8 mouse cellular contexts compared by ENCODE assay signal in genomic region chr2:118546104-118546797, GRCm38 (mm10). TPM values are rescaled to one million over a fixed set of nuclear protein-coding genes. Genes with fewer than 3 reads are reported as not detected.
A peak's percentile ranks its signal among the peaks of the same experiment; 100 is the strongest.
DNase-seq lines count a peak whose midpoint lies in the region; ATAC-seq and TF ChIP-seq lines count a peak whose summit lies in the region.

No protein-coding gene starts in this region.

- H3K9me3 ChIP-seq in heart, postnatal 0 days (replicated peaks; ENCODE audit: control insufficient read depth, low read length), result no peaks in the 10 kb centered on the region

- peak overlapping the region; percentile 23 for H3K9ac ChIP-seq in heart, postnatal 0 days (replicated peaks; ENCODE audit: low read depth, low read length)

- no peaks in the 10 kb centered on the region for H3K79me3 ChIP-seq in C2C12 (ENCODE audit: low read depth)

- no peaks in the 10 kb centered on the region for H3K79me2 ChIP-seq in C2C12 (ENCODE audit: control insufficient read depth, insufficient read depth)

- intact Hi-C loops in gastrocnemius, adult 2 months (cut with DNase I), result loop anchor here (2.0 to 10.0 kb wide), 3 partner anchors 51 to 199 kb away; partner anchors contain the start of genes Bub1b and Inafm2

- peak overlapping the region; percentile 96 for H3K27ac ChIP-seq in gastrocnemius, adult 2 months
- H3K27ac ChIP-seq in heart, postnatal 0 days (ENCODE audit: low read depth), result peak overlapping the region; percentile 99

- no peaks in the 10 kb centered on the region for H3K27me3 ChIP-seq in C2C12 (ENCODE audit: control insufficient read depth, insufficient read depth, insufficient read length)
- no peaks in the 10 kb centered on the region for H3K27me3 ChIP-seq in heart, postnatal 0 days (ENCODE audit: control insufficient read depth, insufficient read depth, low read length)

- ATAC-seq in heart, postnatal 0 days (ENCODE audit: insufficient read depth, low read depth), result no peak

- no peaks in the 10 kb centered on the region for H3K36me3 ChIP-seq in C2C12 (ENCODE audit: control insufficient read depth, insufficient read depth)
- no peaks in the 10 kb centered on the region for H3K36me3 ChIP-seq in heart, postnatal 0 days (replicated peaks; ENCODE audit: control insufficient read depth, insufficient read depth, low read length)

- no peak for DNase-seq in gastrocnemius, adult 2 months
- DNase-seq in gastrocnemius, postnatal 25 days, result no peak
- no peak for DNase-seq in heart, postnatal 0 days (ENCODE audit: low spot score)
- DNase-seq in lung, postnatal 36 days, result peak; percentile 34
- no peak for DNase-seq in layer of hippocampus, adult 9-11 months
- no peak for DNase-seq in embryo, embryonic 9.5 days (ENCODE audit: extremely low spot score)
- no peak for DNase-seq in right cerebral cortex, adult 18-20 months

- no peak for TF ChIP-seq EP300 in heart, postnatal 0 days (IDR thresholded peaks at IDR 0.05; ENCODE audit: low read depth)

- peaks cover 77% of the 10 kb centered on the region for H3K4me1 ChIP-seq in heart, postnatal 0 days (ENCODE audit: control insufficient read depth, insufficient read depth)

- 41% methylated on average over 5 of the region's 5 CpGs for WGBS in heart, postnatal 0 days

- no peak for TF ChIP-seq CTCF in gastrocnemius, adult 2 months (IDR thresholded peaks at IDR 0.05)
- no peak for TF ChIP-seq CTCF in C2C12 (IDR thresholded peaks at IDR 0.05; ENCODE audit: control insufficient read depth, insufficient read depth, insufficient read length)
- TF ChIP-seq CTCF in heart, postnatal 0 days (IDR thresholded peaks at IDR 0.05; ENCODE audit: low read depth), result no peak

- H3K4me3 ChIP-seq in gastrocnemius, adult 2 months, result peak overlapping the region; percentile 94
- no peak overlapping the region for H3K4me3 ChIP-seq in C2C12 (ENCODE audit: insufficient read depth, poor library complexity, severe bottlenecking)
- no peak overlapping the region; the same call in 1 of the 2 replicates for H3K4me3 ChIP-seq in heart, postnatal 0 days (ENCODE audit: low read depth, low read length)

- peak overlapping the region; percentile 77; the same call in 1 of the 2 replicates for H3K4me2 ChIP-seq in heart, postnatal 0 days (ENCODE audit: low read depth, low read length)

- H3ac ChIP-seq in C2C12 (ENCODE audit: control insufficient read depth, insufficient read length, low read depth), result peak overlapping the region; percentile 37

TF ChIP-seq in C2C12, 6 proteins besides CTCF, POLR2A, EP300 and RAD21:
- TF ChIP-seq FOSL1 (IDR thresholded peaks at IDR 0.05; ENCODE audit: insufficient read depth, low read length, poor library complexity, severe bottlenecking), result no peak
- TF ChIP-seq MYOD1 (IDR thresholded peaks at IDR 0.05; ENCODE audit: control insufficient read depth, insufficient read length, low read depth), result no peak
- TF ChIP-seq MAX (IDR thresholded peaks at IDR 0.05), result no peak
- TF ChIP-seq CEBPB (IDR thresholded peaks at IDR 0.05; ENCODE audit: low read depth), result no peak
- no peak for TF ChIP-seq MYOG (IDR thresholded peaks at IDR 0.05; ENCODE audit: control insufficient read depth, extremely low read depth, insufficient read length)
- TF ChIP-seq USF1 (IDR thresholded peaks at IDR 0.05; ENCODE audit: low read depth), result no peak

RNA-seq across cellular contexts. Expression of gene Bmf, which starts 3.2 kb away (rescaled TPM):
- total RNA-seq in gastrocnemius, adult 2 months (2021), result 1 to 10 TPM; 3.3 to 6.2 TPM
- 1 to 10 TPM; 3.4 to 4.7 TPM for total RNA-seq in gastrocnemius, postnatal 25 days (2021)
- 0.42 TPM for polyA plus RNA-seq in C2C12 (2012; fragmentation: generic; extraction: Trizol)
- 12.7 and 14.5 TPM in 2 replicates for total RNA-seq in heart, postnatal 0 days (2014; rRNA removed; ENCODE audit: low replicate concordance)
- 1.5 and 1.6 TPM in 2 replicates for polyA plus RNA-seq in heart, postnatal 0 days (2015; fragmentation: Nextera tagmentation; extraction: Ambion mirVana)

RNA-seq across cellular contexts. Expression of gene Bub1b, which starts 51.8 kb away (rescaled TPM):
- total RNA-seq in gastrocnemius, adult 2 months (2021), result under 1 TPM; 0.25 to 0.38 TPM
- 1 to 10 TPM; 1.0 to 1.2 TPM for total RNA-seq in gastrocnemius, postnatal 25 days (2021)
- 54.9 TPM for polyA plus RNA-seq in C2C12 (2012; fragmentation: generic; extraction: Trizol)
- 37.7 and 46.9 TPM in 2 replicates for total RNA-seq in heart, postnatal 0 days (2014; rRNA removed; ENCODE audit: low replicate concordance)
- 14.8 and 16.2 TPM in 2 replicates for polyA plus RNA-seq in heart, postnatal 0 days (2015; fragmentation: Nextera tagmentation; extraction: Ambion mirVana)

Comparison
In these comparisons a context has a peak if more than half of its experiments do, and no peak if none do; other contexts are left out.
1. RNA of gene Bub1b, which starts 51.8 kb away (total RNA-seq): 37.7 to 46.9 TPM in heart, postnatal 0 days; 1.0 to 1.2 TPM in gastrocnemius, postnatal 25 days and 0.25 to 0.38 TPM in gastrocnemius, adult 2 months; every median in the first group is over 10 times any median in the second.